Mouse (Mus musculus) lung, embryonic 15.5 days (tissue): Measurements from ENCODE around the gene Adprhl2. TPM values are rescaled to one million over a fixed set of nuclear protein-coding genes. Genes with fewer than 3 reads are reported as not detected.

Experiments
- polyA plus RNA-seq: library from polyadenylated mRNA; unstranded; fragments of >200 nt; fragmentation: Nextera tagmentation; extraction: Ambion mirVana; gene quantifications from 2 replicates; pipeline ENCODE4 v1.2.1, GENCODE M21; 2015

Gene Adprhl2
- polyA plus RNA-seq, 1 experiment from 2014 or later = 68.6 TPM

Other genes starting within 250 kb of the Adprhl2 start
- gene Lsm10, start 225.1 kb downstream of the Adprhl2 start, polyA plus RNA-seq = 50.3 and 54.1 TPM in 2 replicates
- gene Stk40, start 217.7 kb downstream of the Adprhl2 start, polyA plus RNA-seq = 37.8 and 40.7 TPM in 2 replicates
- gene Eva1b, start 174.0 kb downstream of the Adprhl2 start, polyA plus RNA-seq = 95.9 and 101 TPM in 2 replicates
- 7.2 and 9.4 TPM in 2 replicates for gene Sh3d21, start 158.2 kb downstream of the Adprhl2 start, polyA plus RNA-seq
- gene Thrap3, start 118.9 kb downstream of the Adprhl2 start, polyA plus RNA-seq = 228 and 230 TPM in 2 replicates
- gene Map7d1, start 65.4 kb downstream of the Adprhl2 start, polyA plus RNA-seq = 40.8 and 45.3 TPM in 2 replicates
- 106 and 108 TPM in 2 replicates for gene Trappc3, start 59.4 kb downstream of the Adprhl2 start, polyA plus RNA-seq
- 5.4 and 5.8 TPM in 2 replicates for gene Col8a2, start 34.9 kb downstream of the Adprhl2 start, polyA plus RNA-seq
- 5.3 and 6.2 TPM in 2 replicates for gene Tekt2, start 4.0 kb upstream of the Adprhl2 start, polyA plus RNA-seq
- gene Ago3, start 107.9 kb upstream of the Adprhl2 start, polyA plus RNA-seq = 12.3 and 16.2 TPM in 2 replicates
- 6.0 and 6.7 TPM in 2 replicates for gene Ago1, start 146.9 kb upstream of the Adprhl2 start, polyA plus RNA-seq
- gene Ago4, start 211.8 kb upstream of the Adprhl2 start, polyA plus RNA-seq = 3.5 and 3.7 TPM in 2 replicates
- 41.1 TPM in 2 replicates for gene Clspn, start 235.2 kb upstream of the Adprhl2 start, polyA plus RNA-seq